Mouse (Mus musculus) heart, embryonic 12.5 days (tissue): ENCODE results near the gene Zfp143. TPM values are rescaled to one million over a fixed set of nuclear protein-coding genes. Genes with fewer than 3 reads are reported as not detected.

ENCODE experiments used
- ATAC-seq: fragments of 200-750 bp; cut with Nextera tagmentation; 2 replicates; pipeline ENCODE4 v1.8.0; 2017; ENCODE audit warnings: moderate TSS enrichment, moderate library complexity; ENCODE audit not compliant: insufficient number of reproducible peaks, low FRiP score
- H3K27ac ChIP-seq: fragments of 300-500 bp; sonication (generic); 2 replicates; pipeline ENCODE4 v1.5.1; 2016; ENCODE audit warnings: mild to moderate bottlenecking, moderate library complexity; ENCODE audit not compliant: poor library complexity, severe bottlenecking
- H3K27me3 ChIP-seq: fragments of 300-500 bp; sonication (generic); replicated peaks from 2 replicates; pipeline ENCODE4 v1.6.1; 2016; ENCODE audit warnings: mild to moderate bottlenecking, moderate library complexity
- H3K36me3 ChIP-seq: fragments of 300-500 bp; sonication (generic); 2 replicates; pipeline ENCODE4 v1.6.1; 2016; ENCODE audit warnings: mild to moderate bottlenecking, moderate library complexity
- H3K4me1 ChIP-seq: fragments of 300-500 bp; sonication (generic); replicated peaks from 2 replicates; pipeline ENCODE4 v1.6.1; 2016; ENCODE audit warnings: mild to moderate bottlenecking
- H3K4me2 ChIP-seq: fragments of 300-500 bp; sonication (generic); 2 replicates; pipeline ENCODE4 v1.6.1; 2016; ENCODE audit warnings: mild to moderate bottlenecking, moderate library complexity
- H3K4me3 ChIP-seq: fragments of 300-500 bp; sonication (generic); 2 replicates; pipeline ENCODE4 v1.5.1; 2016; ENCODE audit warnings: mild to moderate bottlenecking
- H3K9ac ChIP-seq: fragments of 300-500 bp; sonication (generic); 2 replicates; pipeline ENCODE4 v1.6.1; 2016; ENCODE audit warnings: mild to moderate bottlenecking, moderate library complexity
- H3K9me3 ChIP-seq: fragments of 300-500 bp; sonication (generic); replicated peaks from 2 replicates; pipeline ENCODE4 v1.6.1; 2016; ENCODE audit warnings: mild to moderate bottlenecking, moderate library complexity
- WGBS: fragments of 180-500 bp; shearing (Covaris S2); methylation state at CpG from one replicate; pipeline ENCODE4 v1.1.7; 2016; 5-methylcytosine and 5-hydroxymethylcytosine counted together
- polyA plus RNA-seq: library from polyadenylated mRNA; unstranded; fragments of >200 nt; fragmentation: Nextera tagmentation; extraction: Ambion mirVana; gene quantifications from 2 replicates; pipeline ENCODE4 v1.2.1, GENCODE M21; 2016

Gene Zfp143
- polyA plus RNA-seq, 1 experiment from 2014 or later = 17.1 TPM

DNA sequence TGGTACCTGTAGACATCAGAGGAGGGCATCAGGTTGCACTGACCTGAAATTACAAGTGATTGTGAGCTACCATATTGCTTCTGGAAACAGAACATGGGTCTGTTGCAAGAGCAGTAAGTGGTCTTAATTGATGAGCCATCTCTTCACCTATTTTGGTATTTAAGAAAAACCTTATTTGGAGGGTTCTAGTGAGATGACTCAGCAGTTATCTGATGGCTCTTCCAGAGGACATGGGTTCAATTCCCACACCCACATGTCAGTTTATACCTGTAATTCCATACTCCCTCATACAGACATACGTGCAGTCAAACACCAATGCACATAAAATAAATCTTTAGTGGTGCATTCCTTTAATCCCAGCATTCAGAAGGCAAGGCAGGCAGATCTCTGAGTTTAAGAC is 82.8 kb downstream of the Zfp143 start:
- 94% methylated on average over 1 of the region's 1 CpGs for WGBS
- ATAC-seq = no peak
- Histone ChIP-seq H3K9ac (no peak overlapping the region), H3K27me3 (no peaks in the 10 kb centered on the region), H3K4me2 (no peak overlapping the region), H3K4me3 (no peak overlapping the region), H3K36me3 (peaks cover 63% of the 10 kb centered on the region), H3K4me1 (0 out of 2 replicates have a peak, but pooled peaks cover 3% of the 10 kb centered on the region), H3K27ac (no peak overlapping the region), H3K9me3 (no peaks in the 10 kb centered on the region)

Other genes with a start within 250 kb of the Zfp143 start
- 9.3 and 10.1 TPM in 2 replicates for gene Scube2, start 195.5 kb upstream of the Zfp143 start, polyA plus RNA-seq
- gene Dennd5a, start 100.7 kb upstream of the Zfp143 start, polyA plus RNA-seq = 50.3 and 52.2 TPM in 2 replicates
- 56.9 and 63.5 TPM in 2 replicates for gene Tmem41b, start 74.3 kb upstream of the Zfp143 start, polyA plus RNA-seq
- 43.8 and 43.9 TPM in 2 replicates for gene Ipo7, start 42.9 kb upstream of the Zfp143 start, polyA plus RNA-seq
- gene Wee1, start 60.8 kb downstream of the Zfp143 start, polyA plus RNA-seq = 38.1 and 38.6 TPM in 2 replicates
- 22.6 and 23.1 TPM in 2 replicates for gene Swap70, start 160.5 kb downstream of the Zfp143 start, polyA plus RNA-seq